In genomic region chrX:12857881-12858755, GRCm38 (mm10) we compare ENCODE assay signal across 8 mouse cellular contexts.
DNase-seq lines count a peak whose midpoint lies in the region; ATAC-seq and TF ChIP-seq lines count a peak whose summit lies in the region.

No protein-coding gene starts in this region.

- H3K9me3 ChIP-seq in intestine, postnatal 0 days (ENCODE audit: control insufficient read depth): no peaks in the 10 kb centered on the region
- no peaks in the 10 kb centered on the region for H3K9me3 ChIP-seq in limb, embryonic 15.5 days
- H3K9me3 ChIP-seq in midbrain, embryonic 12.5 days: no peaks in the 10 kb centered on the region

- H3K36me3 ChIP-seq in intestine, postnatal 0 days (ENCODE audit: control insufficient read depth, insufficient read depth): no peaks in the 10 kb centered on the region
- no peaks in the 10 kb centered on the region for H3K36me3 ChIP-seq in limb, embryonic 15.5 days
- H3K36me3 ChIP-seq in midbrain, embryonic 12.5 days: no peaks in the 10 kb centered on the region

- H3K4me3 ChIP-seq in bone marrow macrophage, adult 2 months (ENCODE audit: insufficient read depth, low read length): peak overlapping the region; percentile 54
- H3K4me3 ChIP-seq in intestine, postnatal 0 days (ENCODE audit: low read depth, low read length): peak overlapping the region; percentile 29
- peak overlapping the region; percentile 28 for H3K4me3 ChIP-seq in limb, embryonic 15.5 days
- peak overlapping the region; percentile 23; the same call in 1 of the 2 replicates for H3K4me3 ChIP-seq in midbrain, embryonic 12.5 days

- peak overlapping the region; percentile 73 for H3K27ac ChIP-seq in bone marrow macrophage, adult 2 months (ENCODE audit: insufficient read depth, low read depth, low read length)
- peak overlapping the region; percentile 88 for H3K27ac ChIP-seq in intestine, postnatal 0 days (ENCODE audit: low read depth, low read length)
- H3K27ac ChIP-seq in limb, embryonic 15.5 days: peak overlapping the region; percentile 72
- peak overlapping the region; percentile 85 for H3K27ac ChIP-seq in midbrain, embryonic 12.5 days (replicated peaks)

- H3K4me1 ChIP-seq in bone marrow macrophage, adult 2 months (ENCODE audit: control insufficient read depth, insufficient read depth, low read length): peaks cover 11% of the 10 kb centered on the region
- H3K4me1 ChIP-seq in intestine, postnatal 0 days (replicated peaks; ENCODE audit: control insufficient read depth, insufficient read depth, low read length): no peaks in the 10 kb centered on the region
- no peaks in the 10 kb centered on the region for H3K4me1 ChIP-seq in limb, embryonic 15.5 days
- peaks cover 3% of the 10 kb centered on the region; the same call in 1 of the 2 replicates for H3K4me1 ChIP-seq in midbrain, embryonic 12.5 days

- TF ChIP-seq POLR2A in bone marrow macrophage, adult 2 months (IDR thresholded peaks at IDR 0.05; ENCODE audit: borderline replicate concordance, low read depth, low read length): no peak

- peak overlapping the region; percentile 59 for H3K4me2 ChIP-seq in intestine, postnatal 0 days (replicated peaks; ENCODE audit: low read depth)
- H3K4me2 ChIP-seq in limb, embryonic 15.5 days: peak overlapping the region; percentile 38
- peak overlapping the region; percentile 41 for H3K4me2 ChIP-seq in midbrain, embryonic 12.5 days (replicated peaks)

- intact Hi-C loops in heart, postnatal 25 days (cut with DNase I): no loop called here

- no peak for TF ChIP-seq CTCF in bone marrow macrophage, adult 2 months (IDR thresholded peaks at IDR 0.05; ENCODE audit: low read depth, low read length)
- TF ChIP-seq CTCF in intestine, postnatal 0 days (IDR thresholded peaks at IDR 0.05; ENCODE audit: low read depth): no peak; the same call in 1 of the 2 replicates

- peak; percentile 75 for ATAC-seq in intestine, postnatal 0 days
- ATAC-seq in limb, embryonic 15.5 days (ENCODE audit: insufficient number of reproducible peaks, low FRiP score, low TSS enrichment, low read depth): 0 out of 2 replicates have a peak, but pooled peaks have one; percentile 52
- ATAC-seq in midbrain, embryonic 12.5 days (ENCODE audit: low FRiP score, low read depth): peak; percentile 82

- no peaks in the 10 kb centered on the region for H3K27me3 ChIP-seq in intestine, postnatal 0 days (replicated peaks; ENCODE audit: control insufficient read depth, insufficient read depth, low read length)
- H3K27me3 ChIP-seq in limb, embryonic 15.5 days: no peaks in the 10 kb centered on the region; the same call in 1 of the 2 replicates
- H3K27me3 ChIP-seq in midbrain, embryonic 12.5 days: no peaks in the 10 kb centered on the region

- peak overlapping the region; percentile 31; the same call in 1 of the 2 replicates for H3K9ac ChIP-seq in intestine, postnatal 0 days (ENCODE audit: low read depth, low read length)
- H3K9ac ChIP-seq in limb, embryonic 15.5 days: no peak overlapping the region
- H3K9ac ChIP-seq in midbrain, embryonic 12.5 days (replicated peaks): no peak overlapping the region

- DNase-seq in heart, adult 11 months: peak; percentile 93
- no peak for DNase-seq in heart, postnatal 25 days (ENCODE audit: low spot score)
- DNase-seq in frontal cortex, postnatal 14 days (ENCODE audit: low spot score in 2 of 2): peak; percentile 18 to 38
- peak; percentile 17 for DNase-seq in testis, postnatal 14 days (ENCODE audit: low spot score)

- 27% methylated on average over 17 of the region's 17 CpGs for WGBS in intestine, postnatal 0 days
- 33% methylated on average over 17 of the region's 17 CpGs for WGBS in limb, embryonic 15.5 days
- WGBS in midbrain, embryonic 12.5 days: 30% methylated on average over 17 of the region's 17 CpGs
